Mouse (Mus musculus) T-cell, adult 2 months (primary cell): ENCODE measurements around the gene Slc4a4.

Experiments used
- DNase-seq: peaks from one replicate; pipeline ENCODE4 v3.0.0; 2022; ENCODE audit warnings: low spot score

The Slc4a4 gene

DNA sequence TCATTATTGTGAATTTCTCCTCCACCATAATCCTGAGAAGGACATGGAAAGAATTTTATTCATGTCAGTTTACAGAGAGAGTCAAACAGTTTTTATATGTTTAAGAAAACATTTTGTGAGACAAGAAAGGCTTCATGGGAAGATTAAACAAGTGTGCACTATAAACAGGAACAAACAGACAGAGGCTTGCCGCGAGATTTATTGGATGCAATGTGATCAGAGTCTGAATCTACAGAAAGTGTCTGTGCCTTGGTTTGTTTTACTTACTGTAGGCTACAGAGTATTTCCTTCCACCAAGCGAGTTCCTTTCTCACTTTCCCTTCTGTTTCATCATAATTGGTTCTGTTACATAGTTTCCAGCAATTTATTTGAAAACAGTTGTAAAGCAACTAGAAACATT, 264.5 kb downstream of the Slc4a4 start:
- no peak for DNase-seq

DNA sequence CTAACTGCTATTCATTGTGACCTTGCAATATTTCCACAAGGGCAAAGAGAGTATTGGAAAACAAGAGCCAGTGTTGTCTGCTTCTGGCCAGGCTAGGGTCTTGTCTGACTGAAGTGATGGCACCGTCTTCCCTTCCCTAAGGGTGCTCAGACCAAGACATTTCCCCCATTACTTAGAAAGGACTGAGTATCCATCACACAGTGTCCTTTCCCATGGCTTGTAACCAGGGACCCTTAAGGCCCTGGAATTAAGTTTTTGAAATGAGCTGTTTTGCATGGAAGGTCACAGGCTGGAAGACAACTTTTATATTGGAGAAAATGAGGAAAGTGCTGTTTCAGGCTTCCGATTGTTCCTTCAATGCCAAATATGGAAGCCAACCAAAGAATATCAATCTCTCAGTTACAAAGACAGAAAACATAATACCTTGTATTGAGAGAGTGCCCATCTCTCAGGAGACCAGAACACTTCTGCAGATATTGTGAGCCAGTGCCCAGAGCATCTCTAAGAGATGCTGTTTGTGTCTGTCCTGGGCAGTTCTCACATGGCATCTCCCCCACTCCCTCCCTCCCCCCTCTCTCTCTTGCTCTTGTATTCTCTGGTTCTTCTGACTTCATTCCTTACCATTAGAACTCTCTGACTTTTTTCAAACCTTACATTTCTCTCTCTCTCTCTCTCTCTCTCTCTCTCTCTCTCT, 284.6 kb downstream of the Slc4a4 start:
- no peak for DNase-seq

DNA sequence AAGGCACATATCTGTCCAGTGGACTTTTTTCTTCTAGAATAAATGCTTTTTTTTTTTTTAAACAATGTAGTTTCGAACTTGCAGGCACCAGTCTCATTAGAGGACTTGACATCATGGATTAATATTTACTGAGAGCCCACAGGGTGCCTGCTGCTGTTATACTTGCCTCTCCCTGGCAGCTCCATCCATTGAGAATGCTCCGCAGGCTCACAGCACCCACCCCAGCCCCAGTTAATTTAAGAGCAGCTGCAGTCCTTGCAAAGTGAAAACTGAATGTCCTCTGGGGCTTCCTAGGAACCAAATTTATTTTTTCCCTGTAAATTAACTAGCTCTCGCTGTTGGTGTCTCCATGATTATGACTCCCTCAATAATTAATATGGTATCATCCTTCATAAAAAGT, 303.4 kb downstream of the Slc4a4 start:
- DNase-seq: no peak

DNA sequence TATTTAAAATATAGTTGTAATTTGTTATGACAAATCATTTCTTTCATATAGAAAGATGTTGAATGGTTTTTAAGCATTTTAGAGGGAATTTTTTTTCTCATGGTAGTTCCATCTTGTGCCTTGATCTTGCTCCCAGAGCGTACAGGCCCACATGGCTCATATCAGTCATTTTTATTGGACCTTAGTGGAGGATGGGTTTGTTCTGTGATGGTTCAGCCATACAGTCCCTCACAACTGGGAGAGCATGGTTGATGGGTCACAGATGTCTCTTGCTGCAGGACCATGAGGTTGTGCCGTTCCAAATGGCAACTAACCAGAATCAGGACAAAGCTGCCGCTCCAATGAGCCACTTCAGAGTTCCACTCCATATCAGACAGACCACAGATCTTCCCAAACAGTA, 308.0 kb downstream of the Slc4a4 start:
- no peak for DNase-seq

DNA sequence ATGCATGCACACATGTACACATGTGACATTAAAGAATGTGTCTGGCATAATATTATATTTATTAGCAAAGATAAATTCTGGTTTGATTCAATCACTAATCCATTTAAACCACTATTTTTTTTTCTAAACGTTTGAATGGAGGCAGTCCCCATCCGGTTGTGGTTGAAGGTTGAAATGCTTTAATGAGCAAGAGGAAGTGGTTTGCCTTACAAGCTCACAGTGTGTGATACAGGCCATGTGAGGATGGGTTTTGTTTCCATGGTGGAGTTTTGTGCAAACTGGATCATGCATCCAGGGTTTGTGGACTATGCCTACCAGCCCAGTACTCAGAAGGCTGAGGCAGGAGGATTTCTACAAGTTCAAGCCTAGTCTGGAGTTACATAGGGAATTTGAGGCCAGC, 311.9 kb downstream of the Slc4a4 start:
- peak; percentile 11 for DNase-seq

DNA sequence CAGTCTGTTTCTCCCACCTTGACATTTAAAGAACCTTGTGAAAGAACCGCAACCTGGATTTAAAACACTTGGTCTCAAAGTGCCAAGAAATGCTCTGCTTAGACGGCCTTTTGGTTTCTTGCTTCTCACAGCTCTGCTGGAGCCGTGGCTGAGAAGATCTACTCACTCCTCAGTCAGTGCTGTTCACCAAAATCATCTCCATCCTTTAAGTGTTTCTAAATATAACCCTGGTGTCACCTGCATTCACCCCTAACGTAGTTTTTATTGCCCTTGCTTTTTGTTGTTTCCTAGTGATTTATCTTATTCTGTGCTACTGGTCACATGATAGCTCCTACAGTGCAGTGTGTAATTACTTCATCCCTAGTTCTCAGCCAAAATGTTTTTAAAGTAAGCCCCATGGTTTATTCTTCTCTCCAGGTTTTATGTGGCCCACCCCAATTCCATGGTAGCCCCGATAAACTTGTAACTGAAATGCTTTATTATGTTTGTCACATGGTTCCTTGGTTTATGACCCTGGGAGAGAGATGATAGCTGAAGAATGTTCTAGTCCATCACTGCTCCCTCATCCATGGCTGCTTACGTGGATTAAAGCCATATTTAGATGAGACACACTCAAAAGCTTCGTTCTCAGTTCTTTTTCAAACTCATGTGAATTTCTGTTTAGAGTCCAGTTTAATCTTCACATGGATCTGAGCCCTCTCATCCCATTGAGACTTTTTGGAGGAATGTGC, 323.5 kb downstream of the Slc4a4 start:
- no peak for DNase-seq

DNA sequence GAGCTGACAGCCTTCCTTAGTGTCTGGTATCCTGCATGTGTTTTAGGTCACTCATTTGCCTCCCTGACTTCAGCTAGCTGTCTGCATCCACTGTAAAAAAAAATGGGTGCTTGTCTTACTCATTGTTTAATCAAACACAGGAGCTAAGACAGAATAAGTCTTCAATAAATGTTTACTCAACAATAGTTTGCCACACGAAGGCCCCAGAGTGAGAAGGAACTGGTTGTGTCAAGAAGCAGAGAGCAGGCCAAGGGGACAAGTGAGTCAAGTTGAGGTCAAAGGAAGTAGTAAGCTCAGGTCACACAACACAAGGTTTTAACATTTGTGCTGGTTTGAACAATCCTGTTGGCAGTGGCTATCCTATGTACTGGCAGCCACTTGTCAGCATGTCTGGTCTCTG, 324.4 kb downstream of the Slc4a4 start:
- no peak for DNase-seq

DNA sequence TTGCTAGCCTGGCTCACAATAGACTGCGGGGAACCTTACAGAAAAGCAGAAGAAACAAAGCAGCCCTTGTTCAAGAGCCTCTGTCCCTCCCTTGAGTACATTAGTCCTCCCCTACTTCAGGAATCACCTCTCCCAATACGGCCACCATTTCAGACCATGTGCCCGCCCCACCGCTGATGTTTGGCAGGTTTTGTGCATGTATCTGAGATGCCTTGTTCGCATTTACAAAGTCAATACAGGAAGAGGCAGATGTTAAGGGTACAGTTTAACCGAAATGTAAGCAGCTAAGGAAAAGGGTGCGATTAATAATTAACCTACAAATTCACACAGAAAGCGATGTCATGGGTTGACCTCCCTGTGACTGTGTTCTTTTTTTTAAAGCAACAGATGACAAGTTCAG, 331.6 kb downstream of the Slc4a4 start:
- DNase-seq: no peak

DNA sequence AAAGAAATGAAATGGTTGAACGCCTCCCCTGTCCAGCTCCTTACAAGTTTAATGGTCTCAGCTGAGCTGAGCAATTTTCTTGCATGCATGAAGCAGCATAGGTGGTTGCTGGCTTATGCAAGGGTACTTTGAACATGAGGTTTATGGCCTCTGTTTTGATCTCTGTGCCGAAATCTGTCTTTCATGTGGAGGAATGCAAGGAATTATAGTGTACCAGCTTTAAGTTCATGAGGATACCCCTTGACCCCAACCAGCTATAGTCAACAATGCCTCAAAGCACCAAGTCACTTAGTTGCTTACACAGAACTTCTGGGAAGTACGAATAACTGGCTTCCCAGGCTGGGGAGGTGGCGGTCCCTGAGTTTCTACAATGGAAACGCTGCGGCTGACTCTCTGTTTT, 332.1 kb downstream of the Slc4a4 start:
- DNase-seq: no peak

DNA sequence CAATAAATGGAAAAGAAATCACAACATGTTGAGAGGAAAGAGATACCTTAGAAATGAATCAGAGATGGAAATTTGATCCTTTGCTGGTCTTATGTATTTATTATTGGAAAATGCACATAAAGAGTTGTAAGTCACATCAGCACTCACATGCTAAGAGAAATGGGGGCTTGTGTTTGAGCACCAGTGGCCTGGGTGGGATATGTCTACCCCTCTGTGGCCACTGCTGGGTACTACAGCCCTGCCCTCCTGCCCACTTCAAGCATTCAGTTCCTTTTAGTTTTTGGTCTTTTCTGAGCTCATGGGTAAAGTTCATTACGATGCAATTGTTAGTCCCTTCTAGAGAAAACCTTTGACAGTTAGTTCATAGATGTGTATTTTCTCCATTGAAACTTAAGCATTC, 335.0 kb downstream of the Slc4a4 start:
- DNase-seq: peak; percentile 9

DNA sequence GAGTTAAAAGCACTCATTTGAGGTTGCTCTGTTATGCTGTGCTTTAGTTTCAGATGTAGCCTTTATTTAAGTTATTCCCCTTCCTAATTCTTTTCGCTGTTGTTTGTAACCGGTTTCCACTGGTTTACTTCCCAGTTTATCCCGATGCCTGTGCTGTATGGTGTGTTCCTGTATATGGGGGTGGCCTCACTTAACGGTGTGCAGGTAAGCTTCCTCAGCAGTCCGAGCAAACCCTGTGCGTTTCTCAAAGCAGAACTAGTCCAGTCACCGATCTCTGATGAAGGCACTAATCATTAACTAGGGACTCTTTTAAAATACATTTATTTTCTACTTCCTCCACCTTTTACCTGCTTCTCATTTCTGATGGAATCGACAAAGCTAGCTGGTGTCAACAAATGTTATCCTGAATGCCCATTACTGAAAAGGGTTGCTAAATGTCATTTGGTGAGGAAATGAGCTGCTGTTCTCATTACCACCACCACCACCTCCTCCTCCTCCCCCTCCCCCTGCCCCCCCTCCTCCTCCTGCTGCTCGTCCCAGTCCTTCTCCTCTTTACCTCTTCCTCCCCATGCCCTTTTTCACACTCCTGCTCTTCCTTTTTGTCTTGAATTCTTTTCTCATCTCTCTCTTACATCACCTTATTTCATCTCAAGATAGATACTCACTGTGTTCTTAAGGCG, 336.6 kb downstream of the Slc4a4 start:
- DNase-seq: no peak

DNA sequence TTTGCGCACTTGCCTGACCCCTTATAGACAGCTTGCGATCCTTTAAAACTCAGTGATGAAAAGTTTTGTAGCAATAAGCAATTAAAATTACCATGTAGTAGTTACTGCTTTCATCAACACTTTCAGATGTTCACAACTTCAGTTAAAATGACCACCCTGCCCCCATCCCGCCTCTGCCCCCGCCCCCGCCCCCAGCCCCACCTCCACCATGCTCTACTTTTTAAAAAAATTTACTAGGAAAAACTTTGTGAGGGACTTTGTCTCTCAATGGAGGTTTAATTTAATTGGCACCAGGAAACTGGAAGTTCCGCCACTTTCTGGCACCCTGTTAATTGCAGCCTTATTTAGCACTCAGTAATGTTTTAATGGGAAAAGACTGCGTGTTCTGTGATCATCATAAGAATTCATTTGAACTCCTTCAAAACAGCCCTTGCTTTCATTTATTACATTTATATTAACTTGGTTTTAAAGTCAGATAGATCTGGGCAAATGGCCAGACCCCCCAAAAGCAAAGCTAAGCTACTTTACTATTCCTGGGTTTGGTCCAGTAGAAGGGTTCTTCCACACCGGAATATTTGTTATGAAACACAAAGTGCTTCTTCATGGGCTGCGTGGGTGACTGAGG, 337.2 kb downstream of the Slc4a4 start:
- DNase-seq: no peak

DNA sequence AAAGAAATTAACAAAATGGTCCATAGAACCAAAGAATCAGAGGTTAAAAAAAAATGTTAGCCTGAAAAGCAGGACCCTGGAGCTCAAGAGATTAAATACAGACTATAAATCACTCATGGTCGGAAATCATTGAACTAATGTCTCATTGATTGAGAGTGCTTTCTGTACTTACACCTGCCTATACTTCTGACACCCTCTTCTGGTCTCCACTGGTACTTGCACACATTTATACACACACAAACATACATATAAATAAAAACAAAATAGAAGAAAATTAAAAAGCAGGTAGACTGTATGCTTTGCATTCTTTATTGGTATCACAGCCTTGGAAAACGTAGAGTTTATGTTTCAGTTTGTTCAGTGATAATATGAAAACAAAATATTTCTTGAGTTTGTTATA, 341.3 kb downstream of the Slc4a4 start:
- DNase-seq: no peak

DNA sequence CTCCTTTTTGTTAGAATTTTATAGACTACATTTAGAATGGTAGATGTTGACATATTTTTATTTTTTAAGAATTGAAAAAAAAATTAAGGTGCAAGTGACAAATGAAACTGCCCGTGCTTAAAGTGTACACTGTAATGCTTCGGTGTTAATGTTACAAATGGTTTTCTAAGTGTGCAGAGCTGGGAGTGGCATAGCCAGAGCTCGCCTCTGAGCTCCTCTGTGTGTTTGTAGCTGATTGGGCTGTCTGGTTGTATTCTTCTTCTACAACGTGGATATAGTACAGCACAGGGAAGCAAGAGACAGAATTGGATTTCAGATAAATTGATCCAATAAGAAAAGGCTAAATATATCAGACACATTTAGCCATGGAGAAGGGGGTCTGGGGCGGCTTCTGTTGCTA, 343.0 kb downstream of the Slc4a4 start:
- DNase-seq: no peak

DNA sequence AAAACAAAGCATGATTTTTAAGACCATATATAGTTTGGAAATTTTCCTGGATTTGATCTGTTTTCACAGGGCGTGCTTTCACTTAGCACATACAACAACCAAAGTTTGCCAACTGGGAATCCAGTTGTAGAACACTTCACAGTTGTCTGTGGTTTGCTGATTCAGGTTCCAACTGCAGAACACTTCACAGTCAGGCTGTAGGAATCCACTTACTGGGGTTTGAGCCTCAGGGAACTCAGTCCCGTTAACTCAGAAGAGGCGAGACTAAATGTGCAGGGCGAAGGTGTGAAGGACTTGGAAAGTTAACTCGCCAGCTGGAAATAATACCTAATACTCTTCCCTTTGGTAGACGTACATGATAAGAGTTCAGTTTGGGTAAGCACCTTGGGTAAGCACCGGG, 345.7 kb downstream of the Slc4a4 start:
- DNase-seq: no peak

DNA sequence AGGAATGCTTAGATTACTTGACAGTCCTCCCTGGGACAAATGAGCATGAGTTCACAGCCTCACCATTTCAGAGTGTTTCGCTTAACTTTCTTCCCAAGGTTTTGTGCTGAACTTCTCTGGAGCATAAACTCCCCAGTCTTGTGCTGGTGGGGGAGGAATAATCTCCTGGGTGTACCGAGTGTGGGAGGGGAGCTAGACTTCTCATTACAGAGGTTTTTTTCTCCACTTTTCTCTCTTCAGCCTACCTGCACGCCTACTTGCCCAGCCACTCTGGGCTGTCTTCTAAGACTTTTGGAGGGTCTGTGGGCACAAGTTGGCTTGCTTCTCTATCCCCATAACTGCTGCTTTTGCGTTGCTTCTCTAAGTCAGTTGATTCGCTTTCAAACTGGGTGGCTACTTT, 365.2 kb downstream of the Slc4a4 start:
- DNase-seq: no peak

DNA sequence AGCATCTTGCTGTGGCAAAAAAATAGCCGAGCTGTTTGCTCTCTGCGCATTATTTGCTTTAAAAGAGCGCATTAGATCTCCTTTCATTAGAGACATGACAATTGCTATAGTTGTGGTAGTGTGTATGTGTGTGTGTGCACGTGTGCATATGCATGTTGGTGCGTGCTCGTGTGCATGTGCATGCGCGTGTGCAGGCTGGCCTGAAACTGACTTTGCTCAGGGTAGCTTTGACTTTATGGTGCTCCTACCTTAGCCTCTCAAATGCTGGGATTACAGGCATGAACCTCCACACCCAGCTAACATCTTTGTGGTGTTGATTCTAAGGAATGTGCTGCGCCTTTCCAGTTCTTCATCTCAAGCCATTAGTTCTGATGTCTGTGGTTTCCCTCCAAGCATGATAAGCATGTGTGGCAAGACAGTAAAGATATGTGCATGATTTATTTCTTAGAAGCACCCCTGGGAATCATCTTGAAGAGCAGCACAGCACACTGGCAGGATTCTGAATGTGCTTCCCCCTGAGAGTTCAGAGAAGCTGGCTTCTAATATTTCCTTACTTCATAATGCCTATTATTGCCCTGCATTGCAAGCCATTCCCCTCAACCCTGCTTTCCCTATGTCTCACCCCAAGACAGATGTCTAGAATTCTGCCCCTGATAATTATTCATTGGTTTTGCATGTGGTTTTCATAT, 373.3 kb downstream of the Slc4a4 start:
- DNase-seq: no peak

DNA sequence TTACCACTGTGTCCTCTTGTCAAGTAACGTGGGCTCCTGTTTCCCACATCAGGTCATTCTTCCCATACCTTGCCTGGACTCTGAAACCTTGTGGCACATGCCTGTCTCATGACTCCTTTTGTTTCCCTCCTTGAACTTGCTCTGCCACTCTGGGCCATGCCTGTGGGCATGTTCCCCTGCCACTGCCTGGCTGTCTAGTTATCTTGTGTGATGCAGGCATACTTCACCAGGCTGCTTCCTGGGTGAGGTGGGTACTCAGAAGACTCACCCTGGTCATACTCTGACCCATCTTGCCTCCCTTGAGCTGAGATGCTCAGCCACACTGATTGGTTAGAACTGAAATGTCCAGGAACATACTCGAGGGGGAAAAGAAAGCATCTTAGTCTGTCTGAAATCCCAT, 390.4 kb downstream of the Slc4a4 start:
- DNase-seq: no peak

DNA sequence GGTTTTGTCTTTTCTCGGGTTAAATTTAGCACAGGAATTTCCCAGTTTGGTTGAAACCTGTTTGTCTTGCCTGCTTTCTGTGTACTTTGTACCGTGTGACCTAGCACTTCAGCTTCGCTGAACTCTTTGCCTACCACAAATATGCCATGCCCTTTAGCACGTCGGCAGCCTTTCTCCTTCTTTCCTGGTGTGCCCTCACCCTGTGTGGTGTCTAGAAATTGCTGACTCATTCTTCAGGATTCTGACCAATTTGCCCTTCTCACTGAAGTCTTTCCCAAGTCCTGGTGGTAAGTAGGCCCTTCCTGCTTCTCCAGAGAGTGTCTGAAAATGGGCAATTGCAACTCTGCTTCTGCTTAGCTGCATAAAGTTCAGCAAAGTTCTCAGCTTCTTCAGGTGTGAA, 391.0 kb downstream of the Slc4a4 start:
- DNase-seq: no peak

DNA sequence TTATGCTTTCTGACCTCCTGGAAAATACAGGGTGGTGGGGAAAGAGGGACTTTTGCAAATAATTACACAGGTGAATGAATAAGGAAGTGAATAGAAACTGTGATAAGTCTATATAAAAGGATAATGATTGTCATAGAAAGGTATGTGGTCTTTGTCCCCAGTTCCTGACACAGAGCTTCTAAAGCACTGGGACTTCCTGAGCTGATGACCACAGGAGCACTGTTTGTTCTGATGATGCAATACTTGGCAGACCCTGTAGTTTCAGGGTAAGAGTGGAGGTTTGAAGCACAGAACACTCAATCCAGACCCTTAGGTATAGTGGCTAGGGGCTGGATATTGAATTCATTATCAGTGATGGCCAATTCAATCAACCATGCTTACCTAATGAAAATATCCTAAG, 391.7 kb downstream of the Slc4a4 start:
- DNase-seq: no peak

DNA sequence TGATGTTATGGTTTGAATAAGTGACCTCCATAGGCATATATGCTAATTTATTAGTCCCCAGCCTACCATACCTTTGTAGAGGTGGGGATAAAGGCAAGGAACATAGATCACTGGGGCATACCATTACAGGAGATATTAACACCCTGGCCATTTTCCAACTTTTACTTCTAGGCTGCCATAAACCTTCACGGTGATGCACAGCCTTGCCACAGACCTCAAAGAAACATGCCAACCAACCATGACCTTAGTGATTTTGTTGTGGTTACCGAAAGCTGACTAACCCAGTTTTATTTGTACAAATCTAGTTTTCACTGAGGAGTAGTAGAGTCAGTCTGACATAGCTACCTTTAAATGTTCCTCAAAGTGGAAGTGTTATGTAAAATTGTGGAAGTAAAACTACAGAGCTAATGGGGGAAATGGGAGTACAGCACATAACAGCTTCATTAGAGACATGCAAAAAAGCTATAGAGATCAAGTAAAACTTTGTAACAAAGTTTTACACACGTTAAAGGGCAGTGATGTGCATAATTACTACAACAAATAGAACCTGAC, 393.8 kb downstream of the Slc4a4 start:
- DNase-seq: no peak
